Mouse (Mus musculus) heart, embryonic 12.5 days (tissue): ENCODE results near the gene Zfpm1. TPM values are rescaled to one million over a fixed set of nuclear protein-coding genes. Genes with fewer than 3 reads are reported as not detected.

Experiments
- ATAC-seq: fragments of 200-750 bp; cut with Nextera tagmentation; 2 replicates; pipeline ENCODE4 v1.8.0; 2017; ENCODE audit warnings: moderate TSS enrichment, moderate library complexity; ENCODE audit not compliant: insufficient number of reproducible peaks, low FRiP score
- H3K27ac ChIP-seq: fragments of 300-500 bp; sonication (generic); 2 replicates; pipeline ENCODE4 v1.5.1; 2016; ENCODE audit warnings: mild to moderate bottlenecking, moderate library complexity; ENCODE audit not compliant: poor library complexity, severe bottlenecking
- H3K27me3 ChIP-seq: fragments of 300-500 bp; sonication (generic); replicated peaks from 2 replicates; pipeline ENCODE4 v1.6.1; 2016; ENCODE audit warnings: mild to moderate bottlenecking, moderate library complexity
- H3K36me3 ChIP-seq: fragments of 300-500 bp; sonication (generic); 2 replicates; pipeline ENCODE4 v1.6.1; 2016; ENCODE audit warnings: mild to moderate bottlenecking, moderate library complexity
- H3K4me1 ChIP-seq: fragments of 300-500 bp; sonication (generic); replicated peaks from 2 replicates; pipeline ENCODE4 v1.6.1; 2016; ENCODE audit warnings: mild to moderate bottlenecking
- H3K4me2 ChIP-seq: fragments of 300-500 bp; sonication (generic); 2 replicates; pipeline ENCODE4 v1.6.1; 2016; ENCODE audit warnings: mild to moderate bottlenecking, moderate library complexity
- H3K4me3 ChIP-seq: fragments of 300-500 bp; sonication (generic); 2 replicates; pipeline ENCODE4 v1.5.1; 2016; ENCODE audit warnings: mild to moderate bottlenecking
- H3K9ac ChIP-seq: fragments of 300-500 bp; sonication (generic); 2 replicates; pipeline ENCODE4 v1.6.1; 2016; ENCODE audit warnings: mild to moderate bottlenecking, moderate library complexity
- H3K9me3 ChIP-seq: fragments of 300-500 bp; sonication (generic); replicated peaks from 2 replicates; pipeline ENCODE4 v1.6.1; 2016; ENCODE audit warnings: mild to moderate bottlenecking, moderate library complexity
- WGBS: fragments of 180-500 bp; shearing (Covaris S2); methylation state at CpG from one replicate; pipeline ENCODE4 v1.1.7; 2016; 5-methylcytosine and 5-hydroxymethylcytosine counted together
- polyA plus RNA-seq: library from polyadenylated mRNA; unstranded; fragments of >200 nt; fragmentation: Nextera tagmentation; extraction: Ambion mirVana; gene quantifications from 2 replicates; pipeline ENCODE4 v1.2.1, GENCODE M21; 2016

The Zfpm1 gene
- polyA plus RNA-seq, 1 experiment from 2014 or later, result 8.0 TPM

DNA sequence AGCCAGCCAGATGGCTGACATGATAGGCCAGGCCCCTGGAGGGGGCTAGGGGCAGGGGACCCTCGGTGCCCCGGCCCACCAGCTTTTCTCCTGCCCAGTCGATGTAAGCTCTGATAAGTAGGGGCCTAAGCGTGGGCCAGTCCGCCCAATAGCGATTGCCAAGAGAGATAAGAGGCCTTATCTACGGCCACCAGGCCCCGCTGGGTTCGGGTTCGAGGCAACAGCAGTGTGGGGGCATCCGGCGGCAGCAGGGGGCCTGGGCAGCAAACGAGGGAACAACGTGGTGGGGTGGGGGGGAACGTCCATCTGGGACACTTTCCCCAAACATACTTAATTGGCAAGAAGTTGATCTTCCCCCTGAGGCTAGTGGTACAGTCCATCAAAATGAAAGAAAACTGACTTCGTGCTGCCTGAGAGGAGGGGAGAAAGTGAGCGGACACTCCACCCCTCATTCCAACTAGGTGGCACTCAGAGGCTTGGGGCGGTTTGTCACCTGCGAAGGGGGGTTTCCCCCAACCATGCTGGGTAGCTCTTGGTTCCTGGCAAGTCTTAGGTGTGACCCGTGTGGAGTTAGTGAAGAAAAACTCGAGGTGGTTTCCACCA is 2.8 kb downstream of the Zfpm1 start:
- no peak for ATAC-seq

DNA sequence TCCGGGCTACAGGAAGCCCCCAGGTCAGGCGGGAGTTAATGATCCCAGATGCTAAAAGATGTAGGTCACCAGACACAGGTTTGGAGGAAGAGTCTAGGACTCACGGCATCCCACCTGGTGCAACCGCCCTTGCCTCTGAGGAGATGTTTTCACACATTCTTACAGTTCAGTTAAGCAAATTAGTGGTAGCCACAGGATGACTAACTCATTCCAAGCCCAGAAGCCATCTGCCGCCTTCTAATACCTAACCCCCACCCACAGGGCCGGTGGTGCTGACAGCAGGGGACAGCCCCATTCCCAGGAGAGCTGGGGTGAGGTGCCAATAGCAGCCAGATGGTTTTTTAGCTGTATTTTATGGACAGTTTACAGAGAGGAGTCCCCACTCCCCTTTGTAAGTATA is 3.8 kb downstream of the Zfpm1 start:
- Histone ChIP-seq H3K4me1 (peaks cover 74% of the 10 kb centered on the region), H3K9me3 (no peaks in the 10 kb centered on the region), H3K4me2 (peak overlapping the region; percentile 94), H3K36me3 (peaks cover 15% of the 10 kb centered on the region), H3K9ac (peak overlapping the region; percentile 90), H3K4me3 (peak overlapping the region; percentile 94), H3K27me3 (no peaks in the 10 kb centered on the region), H3K27ac (peak overlapping the region; percentile 86; the same call in 1 of the 2 replicates)
- 52% methylated on average over 6 of the region's 6 CpGs for WGBS
- no peak for ATAC-seq

More for the DNA sequence above, 2.8 kb downstream of the Zfpm1 start:
- Histone ChIP-seq H3K4me2 (peak overlapping the region; percentile 94), H3K27ac (peak overlapping the region; percentile 86), H3K9me3 (no peaks in the 10 kb centered on the region), H3K4me1 (peaks cover 74% of the 10 kb centered on the region), H3K4me3 (peak overlapping the region; percentile 94), H3K36me3 (peaks cover 14% of the 10 kb centered on the region), H3K9ac (peak overlapping the region; percentile 90), H3K27me3 (no peaks in the 10 kb centered on the region)
- 3% methylated on average over 21 of the region's 21 CpGs for WGBS

DNA sequence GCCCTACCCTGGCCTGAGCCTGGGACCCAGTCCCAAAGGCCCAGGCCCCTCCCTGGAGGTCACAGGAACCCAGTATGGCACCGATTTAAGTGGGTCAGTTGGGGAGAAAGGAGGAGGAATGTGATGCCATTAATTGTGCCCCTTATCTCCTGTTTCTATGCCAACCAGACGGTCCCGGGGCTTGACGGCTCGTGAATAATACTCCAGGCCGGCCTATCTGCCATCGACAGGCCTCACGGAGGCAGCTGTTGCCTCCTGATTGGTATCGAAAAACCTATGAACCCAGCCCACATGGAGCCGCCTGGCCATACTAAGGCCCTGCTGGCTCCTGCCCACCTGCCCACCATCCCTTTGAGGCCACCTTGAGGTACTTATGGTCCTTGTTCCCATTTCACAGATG is 5.0 kb downstream of the Zfpm1 start:
- peak overlapping the region; percentile 94 for H3K4me2 ChIP-seq
- H3K9me3 ChIP-seq, result no peaks in the 10 kb centered on the region
- peak; percentile 34; the same call in 1 of the 2 replicates for ATAC-seq
- H3K27me3 ChIP-seq, result no peaks in the 10 kb centered on the region
- H3K4me1 ChIP-seq, result peaks cover 82% of the 10 kb centered on the region
- H3K9ac ChIP-seq, result 0 out of 2 replicates have a peak overlapping the region, but pooled peaks have one; percentile 90
- peak overlapping the region; percentile 94; the same call in 1 of the 2 replicates for H3K4me3 ChIP-seq
- H3K27ac ChIP-seq, result peak overlapping the region; percentile 86
- 31% methylated on average over 10 of the region's 10 CpGs for WGBS
- H3K36me3 ChIP-seq, result peaks cover 19% of the 10 kb centered on the region

DNA sequence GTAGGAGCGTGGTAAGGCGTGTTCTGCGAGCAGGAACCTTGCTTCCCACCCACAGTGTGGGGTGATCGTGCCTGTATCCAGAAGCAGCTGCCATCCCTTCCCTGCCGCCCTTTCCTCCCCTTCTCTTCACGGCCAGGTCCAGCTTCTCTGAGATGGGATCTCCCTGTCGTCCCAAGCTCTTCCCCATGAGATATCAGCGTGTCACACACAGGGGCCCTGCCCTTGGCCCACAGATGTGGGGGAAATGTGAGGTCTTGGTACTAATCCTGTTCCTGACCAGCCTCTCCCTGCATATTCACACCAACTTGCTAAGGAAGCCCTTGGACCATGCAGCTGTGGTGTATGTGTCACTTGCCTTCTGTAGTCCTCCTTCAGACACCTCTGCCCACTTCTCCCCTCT is 5.8 kb downstream of the Zfpm1 start:
- H3K9ac ChIP-seq, result peak overlapping the region; percentile 47; the same call in 1 of the 2 replicates
- no peak overlapping the region for H3K4me3 ChIP-seq

DNA sequence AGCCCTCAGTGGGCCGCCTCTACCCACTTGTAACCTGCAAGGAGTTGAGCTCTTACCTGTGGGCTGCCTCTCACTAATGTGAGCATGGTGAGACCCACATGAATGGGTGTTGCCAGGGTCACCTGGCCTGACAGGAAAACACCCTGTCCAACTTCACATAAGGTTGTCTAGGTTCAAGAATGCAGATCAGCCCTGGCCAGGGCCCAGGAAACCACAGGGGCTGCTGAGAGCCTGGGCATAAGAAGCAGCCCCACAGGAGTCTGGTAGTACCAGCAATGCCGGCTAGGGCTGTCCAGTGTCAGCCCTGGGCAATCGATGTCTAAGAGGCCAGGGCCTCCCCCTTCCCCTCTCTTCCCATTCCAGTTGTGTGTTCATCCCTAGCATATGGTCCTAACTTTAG is 6.4 kb downstream of the Zfpm1 start:
- 63% methylated on average over 3 of the region's 3 CpGs for WGBS
- H3K9me3 ChIP-seq, result no peaks in the 10 kb centered on the region
- peak overlapping the region; percentile 47; the same call in 1 of the 2 replicates for H3K9ac ChIP-seq
- H3K27me3 ChIP-seq, result no peaks in the 10 kb centered on the region
- H3K36me3 ChIP-seq, result peaks cover 26% of the 10 kb centered on the region
- peaks cover 96% of the 10 kb centered on the region for H3K4me1 ChIP-seq
- 0 out of 2 replicates have a peak overlapping the region, but pooled peaks have one; percentile 86 for H3K27ac ChIP-seq
- peak overlapping the region; percentile 94; the same call in 1 of the 2 replicates for H3K4me2 ChIP-seq
- ATAC-seq, result no peak
- H3K4me3 ChIP-seq, result no peak overlapping the region

More for the DNA sequence above, 5.8 kb downstream of the Zfpm1 start:
- Histone ChIP-seq H3K4me2 (peak overlapping the region; percentile 94), H3K4me1 (peaks cover 90% of the 10 kb centered on the region), H3K27me3 (no peaks in the 10 kb centered on the region), H3K9me3 (no peaks in the 10 kb centered on the region), H3K36me3 (peaks cover 26% of the 10 kb centered on the region), H3K27ac (0 out of 2 replicates have a peak overlapping the region, but pooled peaks have one; percentile 86)
- 61% methylated on average over 8 of the region's 8 CpGs for WGBS
- no peak for ATAC-seq

DNA sequence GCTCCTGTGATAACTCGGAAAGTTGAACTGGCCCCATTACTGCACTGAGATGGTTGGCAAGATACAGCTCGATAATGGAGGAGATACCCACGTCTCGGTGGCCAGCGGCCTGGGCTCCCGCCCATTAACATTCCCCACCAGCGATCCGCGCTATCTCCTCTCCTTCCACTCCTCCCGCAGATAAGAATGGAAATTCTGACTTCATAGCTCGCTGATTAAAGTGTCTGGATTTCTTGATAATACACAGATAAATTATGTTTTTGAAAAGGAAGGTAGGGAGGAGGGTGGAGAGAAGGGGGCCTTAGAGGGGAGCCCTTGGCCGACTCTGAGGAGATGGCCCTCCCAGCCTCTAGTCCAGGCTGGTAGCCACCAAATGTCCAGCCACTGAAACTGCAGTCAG is 9.1 kb downstream of the Zfpm1 start:
- Histone ChIP-seq H3K27ac (peak overlapping the region; percentile 73), H3K4me3 (0 out of 2 replicates have a peak overlapping the region, but pooled peaks have one; percentile 3), H3K9ac (peak overlapping the region; percentile 20), H3K4me2 (peak overlapping the region; percentile 35), H3K27me3 (no peaks in the 10 kb centered on the region), H3K4me1 (peaks cover 100% of the 10 kb centered on the region), H3K36me3 (peaks cover 26% of the 10 kb centered on the region), H3K9me3 (no peaks in the 10 kb centered on the region)
- no peak for ATAC-seq
- WGBS, result 14% methylated on average over 12 of the region's 12 CpGs

DNA sequence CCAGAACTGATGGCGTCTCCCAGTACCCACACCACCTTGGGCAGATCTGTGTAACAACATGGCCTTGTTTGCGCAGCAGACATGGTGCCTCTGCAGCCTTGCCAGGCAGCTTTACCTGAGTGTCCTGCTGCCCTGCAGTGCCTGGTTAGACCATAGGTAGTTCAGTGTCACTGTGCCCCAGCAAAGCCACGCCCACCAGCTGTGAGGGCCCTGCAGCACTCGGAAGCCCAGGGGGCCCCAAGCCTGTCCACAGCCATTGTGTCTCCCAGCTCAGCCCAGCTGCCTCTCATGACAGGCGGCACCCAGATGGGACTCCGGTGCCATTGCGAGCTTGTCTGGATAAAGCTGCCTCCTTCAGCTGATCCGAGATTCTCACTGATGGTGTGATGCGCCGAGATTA is 9.6 kb downstream of the Zfpm1 start:
- peak overlapping the region; percentile 35 for H3K4me2 ChIP-seq
- peak overlapping the region; percentile 10 for H3K9ac ChIP-seq
- H3K4me1 ChIP-seq, result peaks cover 100% of the 10 kb centered on the region
- no peaks in the 10 kb centered on the region for H3K9me3 ChIP-seq
- H3K36me3 ChIP-seq, result peaks cover 26% of the 10 kb centered on the region
- no peak overlapping the region for H3K4me3 ChIP-seq
- H3K27me3 ChIP-seq, result no peaks in the 10 kb centered on the region
- WGBS, result 55% methylated on average over 10 of the region's 10 CpGs
- ATAC-seq, result no peak
- peak overlapping the region; percentile 73 for H3K27ac ChIP-seq

DNA sequence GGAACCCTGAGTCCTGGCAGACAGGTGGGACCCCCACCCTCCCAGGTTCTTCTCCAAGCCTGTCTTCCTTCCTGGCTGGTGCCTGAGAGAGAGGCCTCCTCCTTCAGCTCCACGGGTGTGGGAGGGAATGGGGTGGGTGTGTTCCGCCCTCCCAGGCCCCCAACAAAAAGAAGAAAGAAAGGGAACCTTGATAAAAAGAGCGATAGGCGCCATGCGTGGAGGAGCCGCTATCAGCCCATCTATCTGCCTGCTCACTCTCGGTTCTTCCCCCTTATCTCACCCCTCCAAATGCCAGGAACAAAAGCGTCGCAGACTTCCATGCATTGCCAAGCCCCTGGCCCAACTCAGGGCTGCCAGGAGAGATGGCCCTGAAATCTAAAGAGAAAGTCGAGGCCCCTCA is 11.5 kb downstream of the Zfpm1 start:
- Histone ChIP-seq H3K27ac (peak overlapping the region; percentile 96), H3K4me3 (no peak overlapping the region), H3K9me3 (no peaks in the 10 kb centered on the region), H3K27me3 (no peaks in the 10 kb centered on the region), H3K9ac (peak overlapping the region; percentile 31; the same call in 1 of the 2 replicates), H3K36me3 (peaks cover 19% of the 10 kb centered on the region), H3K4me2 (no peak overlapping the region), H3K4me1 (peaks cover 100% of the 10 kb centered on the region)
- WGBS, result 33% methylated on average over 8 of the region's 10 CpGs
- no peak for ATAC-seq

DNA sequence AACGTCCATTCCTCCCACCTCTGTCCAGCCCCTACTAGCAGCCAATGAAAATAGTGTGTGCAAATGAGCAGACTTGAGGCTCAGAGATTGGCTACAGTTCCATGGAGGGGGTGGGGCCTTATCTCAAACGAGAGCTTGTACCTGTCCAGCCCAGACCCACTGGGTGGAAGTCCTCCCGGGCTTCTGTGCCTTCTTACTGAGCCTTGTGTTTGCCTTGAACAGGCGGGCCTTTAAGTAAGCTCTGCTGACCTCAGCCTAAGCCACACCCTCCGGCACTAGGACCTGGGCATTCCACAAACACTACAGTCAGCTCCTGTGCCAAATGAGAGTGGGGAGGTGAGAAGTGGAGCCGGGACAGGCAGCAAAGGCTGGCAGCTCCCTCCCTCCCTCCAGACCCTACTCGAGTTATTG is 12.3 kb downstream of the Zfpm1 start:
- Histone ChIP-seq H3K36me3 (peaks cover 15% of the 10 kb centered on the region), H3K9me3 (no peaks in the 10 kb centered on the region), H3K4me1 (peaks cover 100% of the 10 kb centered on the region), H3K27me3 (no peaks in the 10 kb centered on the region), H3K4me2 (peak overlapping the region; percentile 44), H3K9ac (0 out of 2 replicates have a peak overlapping the region, but pooled peaks have one; percentile 31), H3K27ac (peak overlapping the region; percentile 96), H3K4me3 (no peak overlapping the region)
- peak; percentile 89 for ATAC-seq
- under 1% methylated on average over 7 of the region's 7 CpGs for WGBS

DNA sequence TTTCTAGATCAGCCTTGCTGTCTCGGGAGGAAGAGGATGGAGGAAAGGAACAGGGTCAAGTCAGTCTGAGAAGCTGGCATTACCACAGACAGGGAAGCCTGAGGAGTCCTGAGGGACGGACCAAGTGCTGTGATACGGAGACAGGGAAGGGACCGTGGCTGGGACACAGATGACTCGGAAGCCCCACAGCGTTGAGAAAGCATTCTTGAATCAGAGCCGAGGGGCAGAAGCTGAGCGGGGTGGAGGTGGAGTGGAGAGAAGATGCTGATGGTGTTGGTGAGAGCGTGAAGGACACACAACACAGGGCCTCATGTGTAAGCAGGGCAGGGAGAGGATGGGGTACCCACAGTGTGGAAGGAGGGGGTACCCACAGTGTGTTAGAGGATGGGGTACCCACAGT is 13.4 kb downstream of the Zfpm1 start:
- Histone ChIP-seq H3K36me3 (peaks cover 11% of the 10 kb centered on the region), H3K4me1 (peaks cover 100% of the 10 kb centered on the region), H3K27me3 (no peaks in the 10 kb centered on the region), H3K4me3 (no peak overlapping the region), H3K4me2 (peak overlapping the region; percentile 44), H3K9ac (peak overlapping the region; percentile 57), H3K9me3 (no peaks in the 10 kb centered on the region), H3K27ac (peak overlapping the region; percentile 96)
- WGBS, result 33% methylated on average over 9 of the region's 9 CpGs
- no peak for ATAC-seq

DNA sequence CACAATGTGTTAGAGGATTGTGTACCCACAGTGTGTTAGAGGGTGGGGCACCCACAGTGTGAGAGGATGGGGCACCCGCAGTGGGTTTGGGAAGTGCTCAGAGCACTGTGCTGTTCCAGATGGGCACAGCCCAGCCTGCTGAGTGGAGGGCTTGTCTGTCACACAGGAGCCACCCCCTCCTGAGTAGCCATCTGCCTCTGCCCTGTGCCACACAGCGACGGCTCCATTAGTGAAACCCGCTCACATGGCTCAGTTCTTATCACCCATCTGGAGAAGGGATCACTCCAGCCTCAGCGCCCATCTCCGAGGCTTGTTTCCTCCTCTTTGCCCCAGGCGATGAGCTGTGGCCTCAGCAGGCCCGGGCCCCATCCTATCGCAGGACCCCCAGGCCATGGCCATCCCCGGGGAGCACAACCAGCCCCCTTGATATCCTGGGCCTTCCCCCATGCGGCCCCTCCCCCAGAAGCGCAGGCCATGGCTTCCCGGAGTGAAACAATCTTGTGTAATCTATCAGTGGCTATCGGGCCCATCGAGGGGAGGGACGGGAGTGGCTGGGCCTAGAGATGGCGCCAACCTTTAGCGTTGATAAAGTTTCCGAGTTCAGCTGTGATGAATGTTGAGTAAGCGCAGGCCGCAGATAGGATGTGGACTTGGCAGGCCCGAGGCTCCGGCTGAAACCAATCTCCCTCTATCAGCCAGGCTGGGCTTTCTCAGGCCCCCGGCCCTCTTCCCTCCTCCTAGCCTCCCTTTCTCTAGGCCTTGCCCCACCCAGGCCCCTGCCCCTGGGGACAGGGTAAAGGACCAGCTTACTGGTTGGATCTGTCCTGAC is 14.4 kb downstream of the Zfpm1 start:
- H3K9me3 ChIP-seq, result no peaks in the 10 kb centered on the region
- peaks cover 100% of the 10 kb centered on the region for H3K4me1 ChIP-seq
- peak; percentile 49 for ATAC-seq
- H3K36me3 ChIP-seq, result peaks cover 14% of the 10 kb centered on the region
- WGBS, result 8% methylated on average over 24 of the region's 24 CpGs
- H3K4me3 ChIP-seq, result no peak overlapping the region
- H3K27ac ChIP-seq, result peak overlapping the region; percentile 96
- no peaks in the 10 kb centered on the region for H3K27me3 ChIP-seq
- H3K4me2 ChIP-seq, result peak overlapping the region; percentile 44
- peak overlapping the region; percentile 57 for H3K9ac ChIP-seq
